Mouse (Mus musculus): ENCODE data around the gene Gnb5.

DNA sequence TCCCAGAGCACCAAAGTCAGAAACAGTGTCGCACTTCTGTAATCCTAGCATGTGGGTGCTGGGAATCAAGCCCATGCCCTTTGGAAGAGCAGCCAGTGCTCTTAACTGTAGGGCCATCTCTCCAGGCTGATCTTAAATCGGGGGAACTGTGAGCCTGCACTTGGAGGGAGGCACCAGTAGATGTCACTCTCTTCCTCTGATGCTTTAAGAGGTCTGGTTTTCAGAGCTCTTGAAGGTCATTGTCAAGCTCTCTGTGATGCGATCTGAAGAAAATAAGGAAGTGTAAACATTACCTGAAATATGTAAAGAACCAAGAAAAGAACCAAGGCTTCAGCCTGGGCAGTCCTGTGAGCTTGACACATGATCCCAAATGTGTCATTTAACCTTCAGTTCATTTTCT is 23.3 kb upstream of the Gnb5 start:
- TF ChIP-seq CTCF (IDR thresholded peaks at IDR 0.05; ENCODE audit: low read depth, low read length) (peak; percentile 69), POLR2A (IDR thresholded peaks at IDR 0.05; ENCODE audit: extremely low read depth, insufficient read depth, low read length) (no peak)

All from liver, adult 2 months (tissue).